Mouse (Mus musculus) heart, postnatal 10 days (tissue): ENCODE results near the gene Spag4. TPM values are rescaled to one million over a fixed set of nuclear protein-coding genes. Genes with fewer than 3 reads are reported as not detected.

Source experiments
- DNase-seq, 2 experiments: peaks; one replicate each; pipeline ENCODE4 v3.0.0; 2021
- intact Hi-C: fragments of 180-260 bp; cut with DNase I; formaldehyde crosslinking; loops from one replicate; pipeline ENCODE4 v1.15.1; 2025
- total RNA-seq, 2 experiments: library from RNA; stranded (reverse); gene quantifications; 2 replicates each; pipeline ENCODE4 v1.2.3; 2021

Spag4 gene
- 1 to 10 TPM in 1 of 2 experiments, under 1 TPM in 1; 0.72 to 1.1 TPM for total RNA-seq

DNA sequence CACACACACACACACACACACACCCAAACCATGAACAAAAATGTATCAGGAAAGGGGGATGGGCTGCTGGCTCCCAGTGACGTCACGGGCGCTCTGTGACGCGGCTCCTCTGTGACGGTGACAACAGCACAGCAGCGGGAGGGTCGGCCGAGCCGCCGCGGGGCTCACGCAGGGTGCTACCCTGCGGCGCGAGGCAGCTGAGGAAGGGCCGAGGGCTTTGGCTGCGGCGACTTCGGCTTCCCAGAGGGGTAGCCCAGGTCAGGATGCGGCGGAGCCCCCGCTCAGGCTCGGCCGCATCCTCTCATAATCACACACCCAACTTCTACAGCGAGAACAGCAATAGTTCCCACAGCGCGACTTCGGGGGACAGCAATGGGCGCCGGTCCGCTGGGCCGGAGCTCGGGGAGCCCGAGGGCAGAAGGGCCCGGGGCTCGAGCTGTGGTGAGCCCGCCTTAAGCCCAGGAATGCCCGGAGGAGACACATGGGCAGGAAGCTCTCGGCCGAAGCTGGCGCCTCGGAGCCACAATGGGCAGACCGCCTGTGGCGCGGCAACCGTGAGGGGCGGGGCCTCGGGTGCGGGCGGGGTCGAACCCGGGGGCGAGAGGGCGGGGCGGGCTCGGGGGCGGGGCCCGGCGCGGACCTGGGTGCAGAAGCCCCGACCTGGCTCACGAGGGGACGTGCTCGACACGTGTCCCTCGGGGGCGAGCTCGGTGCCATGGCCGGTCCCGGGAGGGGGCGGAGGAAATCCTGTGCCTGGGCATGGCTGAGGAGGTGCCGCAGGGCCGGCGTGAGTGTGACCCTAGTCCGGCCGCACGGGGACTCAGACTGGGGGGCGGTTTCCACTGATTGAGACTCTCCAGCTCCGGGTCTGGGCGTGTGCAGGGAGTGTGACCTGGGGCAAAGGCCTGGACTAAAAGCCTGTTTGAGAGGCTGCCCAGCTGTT lies at the start of gene Spag4:
TSS of gene Spag4 (plus strand) at position 77 of the 943 bp plus-strand sequence.
- intact Hi-C loops, result loop anchor here (2.0 kb wide), 1 partner anchor 45 kb away; the partner anchor contains the start of genes Cpne1 and Rbm12
- peak; percentile 76 to 79 for DNase-seq

DNA sequence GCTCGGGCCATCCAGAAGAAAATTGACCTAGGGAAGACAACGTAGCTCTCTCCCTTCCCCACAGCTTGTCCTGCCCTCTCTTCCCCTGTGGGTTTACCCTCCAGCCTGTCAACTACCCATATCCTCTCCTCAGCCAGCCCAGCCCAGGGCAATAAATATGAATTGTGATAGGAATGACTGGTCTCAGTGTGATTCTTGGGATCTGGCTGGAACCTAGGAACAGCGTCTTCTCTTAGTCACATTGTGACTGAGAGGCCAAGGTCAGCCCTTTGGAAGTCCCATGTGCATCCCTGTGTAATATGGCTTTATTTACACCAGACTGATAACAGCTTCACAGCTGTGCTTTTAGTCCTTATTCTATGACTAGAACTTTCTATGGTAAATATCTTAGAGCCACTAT lies 46.9 kb upstream of the Spag4 start:
- intact Hi-C loops, result no loop called here
- no peak for DNase-seq

DNA sequence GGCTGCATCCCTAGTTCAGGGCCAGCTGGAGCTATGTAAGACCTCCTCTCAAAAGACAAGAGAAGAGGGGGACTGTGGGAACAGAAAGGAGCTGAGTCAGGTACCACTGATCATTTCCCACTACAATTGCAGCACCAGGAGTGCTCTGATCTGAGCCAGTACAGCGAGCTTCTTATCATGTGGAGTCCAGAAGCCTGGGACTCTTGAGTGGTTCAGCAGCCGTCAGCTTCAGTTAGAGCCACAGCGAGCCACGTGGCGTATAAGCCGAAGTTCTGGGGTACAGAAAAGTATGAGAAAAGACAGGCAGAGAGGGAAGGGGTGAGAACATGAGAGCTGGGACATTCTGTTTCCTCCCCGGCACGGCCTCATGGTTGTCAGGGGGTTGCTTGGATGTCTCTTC lies 43.8 kb upstream of the Spag4 start:
- no peak for DNase-seq
- intact Hi-C loops, result no loop called here

- DNase-seq, result no peak
- intact Hi-C loops, result no loop called here
Measured at GRCm38 (mm10) chr2:156021765-156022164, 43.2 kb upstream of the Spag4 start.

- no peak for DNase-seq
- intact Hi-C loops, result no loop called here
Measured at GRCm38 (mm10) chr2:156025482-156025881, 39.5 kb upstream of the Spag4 start.

GRCm38 (mm10) chr2:156039390-156039789 lies 25.6 kb upstream of the Spag4 start:
- DNase-seq, result no peak
- intact Hi-C loops, result no loop called here

DNA sequence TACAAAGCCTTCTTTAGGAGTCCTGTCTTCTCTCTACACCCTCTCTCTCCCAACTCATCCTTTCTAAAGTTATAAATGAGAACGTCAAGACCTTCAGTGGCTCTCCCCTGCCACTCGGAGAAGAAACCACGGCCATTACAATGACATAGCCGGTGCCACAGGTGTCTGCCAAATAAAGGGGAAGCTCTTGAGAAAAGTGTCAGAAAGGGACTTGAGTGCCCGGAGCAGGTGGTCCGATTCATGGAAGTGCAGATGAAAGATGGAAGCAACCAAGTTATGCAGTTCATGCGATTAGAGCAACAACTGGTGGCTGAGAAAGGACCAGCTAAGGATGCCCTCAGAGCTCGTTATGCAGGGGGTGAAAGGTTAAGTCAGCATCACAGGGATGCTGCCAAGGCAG lies 22.1 kb upstream of the Spag4 start:
- no peak for DNase-seq
- intact Hi-C loops, result no loop called here

DNA sequence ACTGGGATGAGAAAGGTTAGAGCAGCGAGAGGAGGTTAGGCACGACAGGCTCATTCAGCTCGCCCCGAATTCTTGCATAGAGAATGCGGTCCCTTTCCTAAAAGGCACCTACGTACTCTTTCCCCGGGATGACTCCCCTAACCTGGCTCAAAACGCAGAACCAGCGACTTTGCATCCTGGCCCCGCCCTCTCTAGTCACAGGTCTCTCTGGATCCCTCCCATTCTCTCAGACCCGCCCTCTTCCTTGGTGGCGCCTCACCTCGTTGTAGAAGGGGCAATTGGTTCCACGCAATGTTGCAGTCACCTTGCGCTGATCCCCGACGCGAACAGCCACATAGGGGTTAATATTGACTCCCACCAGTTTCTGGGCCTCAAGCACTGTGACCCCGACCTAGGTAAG lies 17.0 kb upstream of the Spag4 start:
- intact Hi-C loops, result no loop called here
- no peak for DNase-seq

DNA sequence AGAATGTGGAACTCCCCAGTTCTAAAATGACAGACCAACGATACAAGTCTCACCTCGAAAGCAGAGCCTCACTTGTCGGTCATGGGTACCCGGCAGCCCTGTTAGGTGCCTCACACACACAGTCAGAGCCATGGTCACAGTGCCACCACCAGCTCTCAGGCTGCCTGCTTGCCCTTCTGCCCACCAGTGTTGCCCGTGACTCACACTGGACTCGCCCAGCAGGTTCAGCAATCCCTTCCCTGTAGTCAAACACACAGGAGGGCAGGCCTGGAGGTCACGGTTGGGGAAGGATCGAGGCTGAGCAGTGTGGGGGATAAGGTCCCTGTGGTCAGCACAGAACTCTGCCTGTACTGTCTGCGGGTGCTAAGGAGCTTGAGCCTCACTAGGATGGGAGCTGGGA lies 12.2 kb upstream of the Spag4 start, which contains the start of gene Fer1l4:
TSS of gene Fer1l4 (minus strand) at position 132 of the 400 bp plus-strand sequence.
- intact Hi-C loops, result no loop called here

DNA sequence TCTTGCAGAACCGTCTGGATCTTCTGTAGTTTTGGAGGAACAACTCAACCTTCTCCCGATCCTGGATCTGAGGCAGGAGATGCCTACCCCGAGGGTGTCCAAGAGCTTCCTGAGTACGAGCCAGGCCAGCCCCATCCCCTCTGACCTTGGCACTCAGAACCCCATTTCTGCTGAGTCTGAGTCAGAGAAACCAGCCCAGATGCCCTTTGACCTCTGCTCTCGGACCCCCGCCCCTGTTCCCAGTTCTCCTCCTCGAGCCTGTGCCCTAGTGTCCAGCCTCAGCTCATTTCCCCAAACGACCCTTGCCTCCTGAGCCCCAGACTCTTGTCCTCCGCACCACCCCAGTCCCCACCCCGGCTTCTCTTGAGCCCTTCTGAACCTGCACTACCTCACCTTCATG lies 1.2 kb downstream of the Spag4 start:
- intact Hi-C loops, result no loop called here
- DNase-seq, result no peak

More for the DNA sequence above, 12.2 kb upstream of the Spag4 start, which contains the start of gene Fer1l4:
- DNase-seq, result no peak

- no peak for DNase-seq
- intact Hi-C loops, result no loop called here
Measured at GRCm38 (mm10) chr2:156067916-156068315, 2.9 kb downstream of the Spag4 start.

GRCm38 (mm10) chr2:156071236-156071635 lies 6.3 kb downstream of the Spag4 start:
- no peak for DNase-seq
- intact Hi-C loops, result no loop called here

- intact Hi-C loops, result no loop called here
- DNase-seq, result peak; percentile 53 to 63
Measured at GRCm38 (mm10) chr2:156073725-156074124, 8.8 kb downstream of the Spag4 start.

DNA sequence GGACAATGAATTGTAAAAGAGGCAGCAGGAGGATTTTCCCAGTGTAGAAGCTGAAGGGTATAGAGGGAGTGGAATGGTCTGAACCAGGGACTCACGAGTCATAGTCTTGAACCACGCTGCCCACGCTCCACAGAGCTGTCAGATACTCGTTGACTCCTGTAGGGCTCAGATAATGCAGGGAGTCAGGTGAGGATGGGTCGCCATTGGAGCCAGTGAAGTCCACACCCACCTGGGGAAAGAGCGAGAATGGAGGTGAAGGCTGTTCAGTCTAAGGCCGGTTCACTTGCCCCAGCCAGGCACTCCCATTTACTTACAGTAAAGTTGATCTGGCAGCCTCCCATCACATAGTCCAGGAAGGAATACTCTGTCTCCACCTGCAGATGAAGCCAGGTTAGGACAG lies 12.5 kb downstream of the Spag4 start:
- no peak for DNase-seq
- intact Hi-C loops, result no loop called here

GRCm38 (mm10) chr2:156078421-156079182 lies 13.6 kb downstream of the Spag4 start:
- intact Hi-C loops, result no loop called here

DNA sequence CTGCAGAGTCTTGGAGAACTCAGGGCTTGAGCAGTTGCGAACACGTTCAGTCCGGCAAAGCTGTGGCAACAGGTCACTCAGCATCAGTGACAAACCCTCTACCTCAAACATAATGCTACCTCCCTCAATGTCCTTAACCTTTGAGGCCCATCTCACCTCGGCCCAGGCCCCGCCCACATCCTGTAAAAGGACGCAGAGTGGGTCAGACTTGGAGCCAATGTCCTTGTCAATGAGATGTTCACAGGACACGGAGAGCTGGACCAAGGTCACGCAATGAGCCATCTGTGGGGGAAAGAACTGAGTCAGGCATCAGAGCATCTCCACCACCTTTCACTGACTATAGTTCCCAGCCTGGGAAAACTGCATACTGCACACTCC lies 14.2 kb downstream of the Spag4 start:
- intact Hi-C loops, result no loop called here
- no peak for DNase-seq

More at GRCm38 (mm10) chr2:156078421-156079182, 13.6 kb downstream of the Spag4 start:
- DNase-seq, result no peak

DNA sequence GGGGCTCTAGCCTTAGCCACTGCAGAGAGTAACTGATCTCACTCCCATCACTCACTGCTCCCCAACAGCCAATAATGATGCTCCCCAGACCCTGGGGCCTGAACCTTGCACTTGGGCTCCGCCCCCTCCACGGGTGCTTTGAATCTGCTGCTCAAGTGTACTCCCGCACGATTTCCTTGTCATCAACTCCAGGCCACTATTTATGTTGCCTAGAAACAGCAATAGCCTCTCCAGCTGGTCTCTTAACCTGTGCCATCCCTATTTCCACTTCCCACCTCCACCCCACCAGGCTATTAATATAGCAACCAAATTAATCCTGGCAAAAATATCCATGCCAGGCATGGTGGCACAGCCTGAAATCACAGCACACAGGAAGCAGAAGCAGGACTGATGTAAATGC lies 14.7 kb downstream of the Spag4 start:
- DNase-seq, result peak; percentile 15 to 34
- intact Hi-C loops, result no loop called here

- DNase-seq, result no peak
- intact Hi-C loops, result no loop called here
Measured at GRCm38 (mm10) chr2:156080391-156080790, 15.4 kb downstream of the Spag4 start.

DNA sequence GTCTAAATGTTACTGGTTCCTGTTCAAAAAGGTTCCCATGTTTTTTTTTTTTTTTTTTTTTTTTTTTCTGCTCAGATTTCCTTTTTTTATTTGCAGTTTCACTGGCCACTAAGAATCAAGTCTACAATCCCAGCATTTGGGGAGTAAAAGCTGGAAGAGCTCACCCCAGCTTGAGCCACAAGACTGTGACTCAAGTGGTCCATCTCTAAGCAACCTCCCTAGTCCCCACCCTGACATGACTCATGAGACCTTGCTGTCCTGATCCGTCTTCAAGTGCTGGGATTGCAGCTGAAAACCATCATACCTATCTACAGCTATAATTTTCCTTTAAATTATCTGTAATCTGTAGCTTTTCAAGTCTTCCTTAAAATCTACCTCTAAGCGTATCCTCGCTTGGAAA lies 19.6 kb downstream of the Spag4 start:
- intact Hi-C loops, result no loop called here

DNA sequence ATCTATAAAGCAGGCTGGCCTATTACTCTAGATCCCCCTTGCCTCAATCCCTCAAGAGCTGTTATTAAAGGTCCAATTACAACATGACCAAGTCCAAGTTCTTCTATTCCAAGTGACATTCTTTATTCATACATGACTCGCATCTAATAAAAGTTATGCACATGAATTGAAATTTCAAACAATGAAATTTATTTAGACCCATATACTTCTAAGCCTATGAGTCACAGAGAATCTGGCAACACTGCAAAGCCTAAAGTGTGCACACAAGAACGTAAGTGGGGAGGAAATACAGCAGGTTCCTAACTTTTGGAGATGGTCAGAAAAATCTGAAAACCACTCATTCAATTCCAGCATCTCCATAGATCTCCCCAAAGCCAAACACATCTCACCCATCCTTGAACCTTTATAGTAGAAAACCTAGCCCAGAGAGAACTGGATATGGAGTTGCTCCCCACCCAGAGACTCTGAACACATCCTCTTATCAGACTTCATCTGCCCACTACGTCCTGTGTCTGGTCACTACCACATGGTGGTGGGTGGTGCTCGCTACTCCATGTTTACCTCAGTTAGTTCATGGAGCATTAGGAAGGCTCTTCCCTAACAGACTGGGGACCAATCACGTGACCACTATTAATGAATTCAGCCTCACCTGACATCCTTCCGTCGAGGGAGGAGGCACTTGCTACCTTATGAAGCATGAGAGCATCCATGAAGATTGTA lies 22.6 kb downstream of the Spag4 start:
- intact Hi-C loops, result no loop called here

More for the DNA sequence above, 19.6 kb downstream of the Spag4 start:
- no peak for DNase-seq

DNA sequence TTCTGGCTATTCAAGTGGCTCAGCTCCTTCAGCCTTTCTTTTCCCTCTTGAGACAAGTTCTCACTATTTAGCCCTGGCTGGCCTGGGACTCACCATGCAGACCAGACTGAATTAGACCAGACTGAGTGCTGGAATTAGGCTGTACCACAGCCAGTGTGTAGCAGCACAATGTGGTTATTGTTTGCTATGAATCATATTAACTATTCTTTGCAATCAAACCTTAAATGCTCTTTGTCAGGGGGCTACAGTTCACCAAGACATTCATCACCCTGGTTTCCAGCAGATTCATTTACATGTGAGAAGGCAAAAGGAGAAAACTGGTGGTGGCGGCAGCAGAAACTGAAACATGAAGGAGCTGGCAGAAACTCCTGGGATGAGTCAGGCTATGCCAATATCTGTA lies 24.8 kb downstream of the Spag4 start:
- no peak for DNase-seq
- intact Hi-C loops, result no loop called here

More for the DNA sequence above, 22.6 kb downstream of the Spag4 start:
- no peak for DNase-seq
